Mouse (Mus musculus) limb, embryonic 14.5 days (tissue): ENCODE measurements around the gene Phlda3. TPM values are rescaled to one million over a fixed set of nuclear protein-coding genes. Genes with fewer than 3 reads are reported as not detected.

Experiments used
- ATAC-seq: fragments of 200-750 bp; cut with Nextera tagmentation; 2 replicates; pipeline ENCODE4 v1.8.0; 2017; ENCODE audit warnings: low read depth, moderate number of reproducible peaks, moderate TSS enrichment; ENCODE audit not compliant: low FRiP score
- DNase-seq: peaks from one replicate; pipeline ENCODE4 v3.0.0-alpha.2; 2015; ENCODE audit warnings: low spot score
- H3K27ac ChIP-seq: fragments of 300-500 bp; sonication (generic); replicated peaks from 2 replicates; pipeline ENCODE4 v1.5.1; 2014; ENCODE audit warnings: low read depth, mild to moderate bottlenecking, low read length, moderate library complexity, mixed read lengths
- H3K27me3 ChIP-seq: fragments of 300-500 bp; sonication (generic); 2 replicates; pipeline ENCODE4 v1.6.1; 2014; ENCODE audit warnings: low read length, mixed read lengths; ENCODE audit not compliant: control insufficient read depth, insufficient read depth
- H3K36me3 ChIP-seq: fragments of 300-500 bp; sonication (generic); 2 replicates; pipeline ENCODE4 v1.6.1; 2014; ENCODE audit warnings: mild to moderate bottlenecking, low read length, moderate library complexity, mixed read lengths; ENCODE audit not compliant: control insufficient read depth, insufficient read depth
- H3K4me1 ChIP-seq: fragments of 300-500 bp; sonication (generic); 2 replicates; pipeline ENCODE4 v1.6.1; 2014; ENCODE audit warnings: antibody characterized with exemption, low read length, mixed read lengths; ENCODE audit not compliant: control insufficient read depth, insufficient read depth
- H3K4me2 ChIP-seq: fragments of 300-500 bp; sonication (generic); replicated peaks from 2 replicates; pipeline ENCODE4 v1.6.1; 2014; ENCODE audit warnings: low read depth, mild to moderate bottlenecking, low read length, moderate library complexity; ENCODE audit not compliant: severe bottlenecking
- H3K4me3 ChIP-seq: fragments of 300-500 bp; sonication (generic); replicated peaks from 2 replicates; pipeline ENCODE4 v1.5.1; 2014; ENCODE audit warnings: low read length
- H3K9ac ChIP-seq: fragments of 300-500 bp; sonication (generic); 2 replicates; pipeline ENCODE4 v1.6.1; 2014; ENCODE audit warnings: mild to moderate bottlenecking, low read depth, low read length, moderate library complexity; ENCODE audit not compliant: severe bottlenecking
- H3K9me3 ChIP-seq: fragments of 300-500 bp; sonication (generic); 2 replicates; pipeline ENCODE4 v1.6.1; 2016; ENCODE audit warnings: low read length; ENCODE audit not compliant: control insufficient read depth
- POLR2A ChIP-seq: fragments of 200-500 bp; IDR thresholded peaks from 2 replicates; pipeline ENCODE4 v1.8.0; 2012; ENCODE audit warnings: inconsistent platforms, mild to moderate bottlenecking, moderate library complexity, borderline replicate concordance; ENCODE audit not compliant: insufficient read depth, insufficient read length; ENCODE audit errors: extremely low read depth
- WGBS: fragments of 180-500 bp; shearing (Covaris S2); extraction: QIAGEN DNeasy Blood & Tissue Kit; methylation state at CpG from one replicate; pipeline ENCODE4 v1.1.7; 2014; 5-methylcytosine and 5-hydroxymethylcytosine counted together
- polyA plus RNA-seq, 2 experiments: library from polyadenylated mRNA; depleted of rRNA in 1 of 2; stranded (reverse) in 1 of 2; unstranded in 1 of 2; fragments of >200 nt; fragmentation: Nextera tagmentation in 1 of 2; extraction: Ambion mirVana in 1 of 2; gene quantifications; 2 replicates each; pipeline versions ENCODE4 v1.2.1 to v1.2.3; 2012 to 2014

Phlda3 gene
- polyA plus RNA-seq, 2 experiments = 60.6 to 87.4 TPM

GRCm38 (mm10) chr1:135780649-135781048 is 14.7 kb downstream of the Phlda3 start:
- Histone ChIP-seq H3K27me3 (no peaks in the 10 kb centered on the region), H3K27ac (no peak overlapping the region), H3K4me3 (no peak overlapping the region), H3K9me3 (no peaks in the 10 kb centered on the region), H3K4me2 (no peak overlapping the region), H3K36me3 (no peaks in the 10 kb centered on the region), H3K9ac (no peak overlapping the region), H3K4me1 (peaks cover 13% of the 10 kb centered on the region)
- no peak for ATAC-seq
- TF ChIP-seq POLR2A = no peak
- WGBS = 31% methylated on average over 4 of the region's 4 CpGs
- DNase-seq = no peak

DNA sequence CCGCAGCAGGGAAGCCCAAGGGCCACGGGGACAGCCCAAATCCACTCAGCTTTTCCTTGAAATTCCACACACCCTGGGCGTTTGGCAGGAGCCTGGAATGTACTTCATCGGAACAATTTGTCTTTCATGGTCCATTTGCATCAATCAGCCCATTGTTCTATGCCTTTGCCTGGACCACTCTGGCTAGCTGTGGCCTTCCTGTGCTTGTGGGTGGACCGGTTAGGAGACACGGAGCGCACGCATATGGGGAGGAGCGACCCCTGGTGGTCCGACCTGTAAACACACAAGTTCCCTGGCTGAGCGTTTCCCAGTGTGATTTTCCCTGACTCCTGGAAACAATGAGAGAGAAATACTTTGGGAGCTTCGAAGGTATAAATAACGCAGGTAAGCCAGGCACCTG is 15.3 kb downstream of the Phlda3 start:
- ATAC-seq (peak; percentile 61; the same call in 1 of the 2 replicates), DNase-seq (peak; percentile 81)
- TF ChIP-seq POLR2A = no peak
- WGBS = 12% methylated on average over 13 of the region's 13 CpGs
- no peak overlapping the region for H3K27ac ChIP-seq
- no peak overlapping the region for H3K4me2 ChIP-seq
- H3K4me3 ChIP-seq = no peak overlapping the region
- H3K27me3 ChIP-seq = no peaks in the 10 kb centered on the region
- H3K9ac ChIP-seq = no peak overlapping the region; the same call in 1 of the 2 replicates
- peaks cover 13% of the 10 kb centered on the region for H3K4me1 ChIP-seq
- no peaks in the 10 kb centered on the region for H3K36me3 ChIP-seq
- no peaks in the 10 kb centered on the region for H3K9me3 ChIP-seq

DNA sequence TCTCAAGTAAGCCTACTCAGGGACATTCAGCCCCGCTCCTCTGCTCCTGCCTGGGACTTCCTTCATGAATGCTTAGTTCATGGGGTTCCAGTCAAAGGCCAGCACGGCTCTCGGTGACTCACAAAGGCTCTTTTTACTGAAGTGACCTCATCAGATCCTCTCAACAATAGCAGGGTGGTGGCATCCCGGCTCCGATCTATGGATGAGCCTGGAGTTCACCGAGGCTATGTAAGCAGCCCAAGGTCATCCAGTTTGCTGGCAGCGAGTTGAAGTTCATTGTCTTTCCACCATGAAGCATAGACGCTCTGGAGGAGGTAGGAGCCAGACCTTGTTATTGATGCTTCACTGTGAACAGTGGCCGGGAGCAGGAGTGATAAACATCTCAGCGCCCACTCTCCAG is 16.9 kb downstream of the Phlda3 start:
- no peak for DNase-seq
- Histone ChIP-seq H3K27ac (no peak overlapping the region), H3K9ac (no peak overlapping the region), H3K4me1 (peaks cover 13% of the 10 kb centered on the region), H3K36me3 (no peaks in the 10 kb centered on the region), H3K9me3 (no peaks in the 10 kb centered on the region), H3K4me3 (no peak overlapping the region), H3K4me2 (no peak overlapping the region), H3K27me3 (no peaks in the 10 kb centered on the region)
- ATAC-seq = no peak
- 80% methylated on average over 10 of the region's 10 CpGs for WGBS
- TF ChIP-seq POLR2A = no peak

- H3K9ac ChIP-seq = no peak overlapping the region
- WGBS = 45% methylated on average over 3 of the region's 3 CpGs
- DNase-seq (peak; percentile 81), ATAC-seq (no peak)
- no peak overlapping the region for H3K4me2 ChIP-seq
- H3K9me3 ChIP-seq = no peaks in the 10 kb centered on the region
- H3K36me3 ChIP-seq = no peaks in the 10 kb centered on the region
- H3K4me1 ChIP-seq = no peaks in the 10 kb centered on the region
- no peak overlapping the region for H3K4me3 ChIP-seq
- no peak for TF ChIP-seq POLR2A
- no peak overlapping the region for H3K27ac ChIP-seq
- no peaks in the 10 kb centered on the region for H3K27me3 ChIP-seq
Measured at GRCm38 (mm10) chr1:135787799-135788198, 21.9 kb downstream of the Phlda3 start.

GRCm38 (mm10) chr1:135788708-135789107 is 22.8 kb downstream of the Phlda3 start:
- 19% methylated on average over 10 of the region's 10 CpGs for WGBS
- no peak for DNase-seq
- TF ChIP-seq POLR2A = no peak
- Histone ChIP-seq H3K4me1 (peaks cover 5% of the 10 kb centered on the region), H3K4me3 (no peak overlapping the region), H3K9me3 (no peaks in the 10 kb centered on the region), H3K36me3 (no peaks in the 10 kb centered on the region), H3K27ac (no peak overlapping the region), H3K9ac (no peak overlapping the region), H3K27me3 (no peaks in the 10 kb centered on the region), H3K4me2 (no peak overlapping the region)
- peak; percentile 17; the same call in 1 of the 2 replicates for ATAC-seq

- no peak for ATAC-seq
- peak; percentile 41 for DNase-seq
- no peaks in the 10 kb centered on the region for H3K9me3 ChIP-seq
- no peak overlapping the region for H3K4me2 ChIP-seq
- no peak overlapping the region for H3K4me3 ChIP-seq
- H3K36me3 ChIP-seq = no peaks in the 10 kb centered on the region
- H3K27ac ChIP-seq = no peak overlapping the region
- no peak for TF ChIP-seq POLR2A
- H3K9ac ChIP-seq = no peak overlapping the region
- peaks cover 13% of the 10 kb centered on the region for H3K4me1 ChIP-seq
- WGBS = 11% methylated on average over 5 of the region's 5 CpGs
- H3K27me3 ChIP-seq = no peaks in the 10 kb centered on the region
Measured at GRCm38 (mm10) chr1:135789815-135790214, 23.9 kb downstream of the Phlda3 start.
